Mouse (Mus musculus): ENCODE measurements around the gene Pih1h3b.

The Pih1h3b gene

DNA sequence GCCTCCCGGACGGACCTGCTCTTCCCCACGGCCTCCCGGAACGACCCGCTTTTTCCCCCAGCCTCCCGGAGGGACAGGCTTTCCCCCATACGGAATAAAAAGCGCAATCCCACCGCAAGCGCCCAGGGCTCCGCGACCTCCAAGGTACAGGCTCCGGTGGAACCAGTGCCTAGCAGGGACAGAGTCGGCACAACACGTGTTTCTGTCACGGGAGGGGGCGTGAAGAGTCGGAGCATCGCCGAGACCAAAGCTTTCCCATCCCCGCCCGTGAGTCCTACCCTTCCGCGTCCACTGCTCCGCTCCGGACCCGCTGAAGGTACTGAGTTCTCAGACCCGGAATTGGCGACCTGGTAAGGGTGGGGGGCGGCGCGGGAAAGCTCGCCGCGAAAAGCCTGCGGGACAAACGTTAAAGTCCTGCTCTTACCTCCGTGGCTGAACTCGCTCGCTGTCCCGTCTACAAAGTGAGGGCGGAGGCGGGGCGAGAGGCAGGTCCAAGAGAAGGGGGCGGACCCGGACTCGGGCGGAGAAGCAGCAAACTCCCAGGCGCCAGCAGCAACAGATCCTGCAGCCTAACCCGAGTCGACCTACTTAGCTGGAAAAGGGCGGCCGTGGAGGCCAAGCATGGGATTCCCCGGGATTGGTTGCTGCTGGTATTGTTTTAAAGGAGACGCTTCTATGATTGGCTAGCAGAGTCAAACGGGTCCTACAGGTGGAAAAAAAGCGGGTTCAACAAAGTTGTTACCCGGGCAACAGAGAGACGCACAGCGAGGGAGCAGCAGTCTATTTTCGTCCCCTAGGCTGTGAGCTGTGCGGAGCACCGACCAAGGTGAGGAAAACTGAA is at the start of gene Pih1h3b, which contains the start of gene Nup62cl:
Pih1h3b (plus strand) TSS at position 745 of the 841 bp plus-strand sequence.
Nup62cl (minus strand) TSS at position 578 of the 841 bp plus-strand sequence.
- no peak for DNase-seq (ENCODE audit: low spot score)

DNA sequence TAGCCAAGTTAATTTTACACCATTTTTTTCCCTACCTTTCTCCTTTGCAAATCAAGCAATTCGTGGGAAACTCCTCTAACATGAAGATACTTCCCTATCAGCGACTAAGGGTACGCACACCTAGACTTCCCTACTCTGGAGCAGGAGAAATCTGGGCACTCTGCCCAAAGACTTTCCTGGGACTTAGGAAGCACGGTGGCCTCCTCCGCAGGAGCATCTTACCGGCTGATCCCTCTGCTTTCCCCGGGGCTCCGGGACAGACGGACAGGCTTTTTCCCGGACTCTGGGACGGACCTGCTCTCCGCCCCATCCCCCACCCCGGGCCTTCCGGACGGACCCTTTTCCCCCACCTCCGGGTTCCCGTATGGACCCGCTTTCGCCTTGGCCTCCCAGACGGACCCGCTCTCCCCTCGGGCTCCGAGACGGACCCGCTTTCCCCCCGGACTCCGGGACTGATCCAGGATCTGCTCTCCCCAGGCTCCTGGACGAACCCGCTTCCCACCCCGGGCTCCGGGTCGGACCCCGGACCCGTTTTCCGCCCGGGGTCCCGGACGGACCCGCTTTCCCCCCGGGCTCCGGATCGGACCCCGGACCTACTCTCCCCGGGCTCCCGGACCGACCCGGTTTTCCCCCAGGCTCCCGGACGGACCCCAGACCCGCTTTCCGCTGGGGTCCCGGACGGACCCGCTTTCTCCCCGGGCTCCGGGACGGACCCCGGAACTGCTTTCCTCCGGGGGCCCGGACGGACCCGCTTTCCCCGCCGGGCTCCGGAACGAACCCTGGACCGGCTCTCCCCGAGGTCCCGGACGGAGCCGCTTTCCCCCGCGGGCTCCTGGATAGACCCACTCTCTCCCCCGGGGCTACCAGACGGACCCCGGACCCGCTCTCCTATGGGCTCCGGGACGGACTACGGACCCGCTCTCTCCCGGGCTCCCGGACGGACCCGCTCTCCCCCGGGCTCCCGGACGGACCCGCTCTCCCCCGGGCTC is 1.5 kb upstream of the Pih1h3b start:
- DNase-seq (ENCODE audit: low spot score), result no peak

DNA sequence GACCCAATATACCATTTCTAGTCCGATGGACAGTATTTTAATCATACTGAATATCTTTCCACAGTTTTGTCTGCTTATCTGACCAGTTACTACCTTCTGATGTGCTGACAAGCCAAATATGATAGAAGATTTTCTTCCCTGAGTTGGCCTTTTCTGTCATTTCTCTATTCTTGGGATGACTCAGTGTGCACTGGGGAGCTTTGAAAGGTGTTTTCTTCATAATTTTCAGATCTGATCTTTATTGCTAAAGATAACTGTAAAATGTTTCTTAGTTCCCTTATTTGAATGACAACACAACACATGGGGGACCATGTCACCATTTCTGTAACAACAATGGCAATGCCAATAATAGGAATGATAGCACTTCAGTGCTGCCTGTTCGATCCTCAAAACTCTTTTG is 19.9 kb downstream of the Pih1h3b start:
- no peak for DNase-seq (ENCODE audit: low spot score)

DNA sequence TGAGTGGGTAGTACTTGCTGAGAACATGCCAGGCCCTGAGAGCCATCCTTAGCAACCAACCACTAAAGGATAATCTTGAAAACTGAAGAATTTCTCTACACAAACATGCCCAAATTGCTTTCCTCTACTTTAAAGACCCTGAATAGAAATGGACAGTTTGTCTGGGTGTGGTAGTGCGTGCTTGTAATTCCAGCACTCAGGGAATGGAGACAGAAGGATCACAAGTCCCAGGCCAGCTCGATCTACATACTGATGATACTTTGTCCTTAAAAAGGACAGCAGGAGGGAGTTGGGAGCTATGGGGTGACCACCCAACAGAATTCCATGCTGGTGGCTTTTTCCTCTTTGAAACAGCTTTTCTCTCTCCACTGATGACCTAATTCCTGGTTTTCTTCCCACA is 31.4 kb downstream of the Pih1h3b start:
- no peak for DNase-seq (ENCODE audit: low spot score)

Measured in urinary bladder, postnatal 10 days (tissue).